Mouse (Mus musculus) 416B (cell line): ENCODE measurements around the gene Hoxc5.
A peak's percentile ranks its signal among the peaks of the same experiment; 100 is the strongest.

ENCODE experiments used
- DNase-seq: peaks from one replicate; pipeline ENCODE4 v3.0.0; 2011; ENCODE audit warnings: low read depth

Hoxc5 gene

DNA sequence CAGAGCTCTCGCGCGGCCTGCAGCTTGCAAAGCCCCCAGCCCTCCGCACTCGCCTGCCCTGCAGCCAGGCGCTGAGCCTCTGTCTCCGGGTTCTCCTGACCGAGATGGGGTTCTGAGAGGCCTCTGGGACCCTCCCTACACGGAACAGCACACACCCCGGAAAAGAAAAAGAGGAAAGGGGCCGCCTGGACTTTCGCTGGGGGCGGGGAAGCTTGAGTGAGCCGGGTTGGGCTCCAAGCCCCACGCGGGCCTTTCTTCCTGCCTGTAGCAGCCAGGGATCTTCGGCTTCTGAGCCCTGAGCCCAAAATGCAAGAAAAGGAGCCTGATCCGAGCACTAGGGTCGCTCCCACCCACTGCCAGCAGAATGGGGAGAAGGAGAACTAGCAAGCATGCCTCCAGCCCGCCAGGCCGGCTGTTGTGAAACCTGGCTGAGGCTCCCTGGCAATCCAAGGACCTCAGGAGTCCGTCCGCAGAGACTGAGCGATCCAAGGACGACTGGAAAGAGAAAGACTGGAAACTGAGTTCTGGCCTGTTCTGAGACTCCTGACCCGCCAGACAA lies 44.8 kb downstream of the Hoxc5 start:
- no peak for DNase-seq

GRCm38 (mm10) chr15:103013238-103013984 lies 46.2 kb downstream of the Hoxc5 start:
- DNase-seq: peak; percentile 66

DNA sequence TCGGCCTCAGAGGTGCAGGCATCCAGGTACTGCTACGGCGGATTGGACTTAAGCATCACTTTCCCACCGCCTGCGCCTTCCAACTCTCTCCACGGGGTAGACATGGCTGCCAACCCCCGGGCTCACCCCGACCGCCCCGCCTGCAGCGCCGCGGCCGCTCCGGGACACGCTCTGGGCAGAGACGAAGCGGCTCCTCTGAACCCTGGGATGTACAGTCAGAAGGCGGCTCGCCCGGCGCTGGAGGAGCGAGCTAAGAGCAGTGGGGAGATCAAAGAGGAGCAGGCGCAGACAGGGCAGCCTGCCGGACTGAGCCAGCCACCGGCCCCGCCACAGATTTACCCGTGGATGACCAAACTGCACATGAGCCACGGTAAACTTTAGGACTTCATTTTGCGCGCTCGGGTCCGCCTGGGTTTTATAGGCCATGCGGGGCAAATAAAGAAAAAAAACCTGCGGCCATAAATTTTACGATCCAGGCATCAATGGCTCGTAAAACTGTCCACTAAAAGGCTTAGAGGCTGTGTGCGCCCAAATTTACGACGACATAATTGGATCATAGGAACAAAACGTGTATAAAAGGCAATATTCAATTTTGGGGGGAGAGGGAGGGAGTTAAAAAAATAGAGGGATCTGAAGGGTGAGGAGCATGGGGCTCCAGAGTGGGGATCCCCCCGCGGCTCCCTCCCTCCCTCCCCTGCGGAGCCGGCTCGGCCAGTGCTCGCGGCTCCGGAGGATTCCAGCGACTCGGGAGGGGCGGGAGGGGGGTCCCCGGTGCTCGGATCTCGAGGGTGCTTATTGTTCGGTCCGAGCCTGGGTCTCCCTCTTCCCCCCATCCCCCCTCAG lies 47.1 kb downstream of the Hoxc5 start:
- no peak for DNase-seq

DNA sequence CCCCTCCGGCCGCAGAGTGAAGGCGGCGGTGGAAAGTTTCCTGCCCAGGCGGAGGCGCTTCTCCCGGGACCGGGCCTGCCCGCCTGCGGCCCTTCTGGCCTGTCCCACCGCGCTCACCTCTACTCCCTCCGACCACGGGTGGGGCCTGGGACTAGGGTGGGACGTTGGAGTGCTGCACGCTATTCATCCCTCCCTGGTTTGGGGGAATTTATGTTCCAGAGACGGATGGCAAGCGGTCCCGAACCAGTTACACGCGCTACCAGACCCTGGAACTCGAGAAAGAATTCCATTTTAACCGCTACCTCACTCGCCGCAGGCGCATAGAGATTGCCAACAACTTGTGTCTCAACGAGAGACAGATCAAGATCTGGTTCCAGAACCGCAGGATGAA lies 47.8 kb downstream of the Hoxc5 start:
- no peak for DNase-seq

DNA sequence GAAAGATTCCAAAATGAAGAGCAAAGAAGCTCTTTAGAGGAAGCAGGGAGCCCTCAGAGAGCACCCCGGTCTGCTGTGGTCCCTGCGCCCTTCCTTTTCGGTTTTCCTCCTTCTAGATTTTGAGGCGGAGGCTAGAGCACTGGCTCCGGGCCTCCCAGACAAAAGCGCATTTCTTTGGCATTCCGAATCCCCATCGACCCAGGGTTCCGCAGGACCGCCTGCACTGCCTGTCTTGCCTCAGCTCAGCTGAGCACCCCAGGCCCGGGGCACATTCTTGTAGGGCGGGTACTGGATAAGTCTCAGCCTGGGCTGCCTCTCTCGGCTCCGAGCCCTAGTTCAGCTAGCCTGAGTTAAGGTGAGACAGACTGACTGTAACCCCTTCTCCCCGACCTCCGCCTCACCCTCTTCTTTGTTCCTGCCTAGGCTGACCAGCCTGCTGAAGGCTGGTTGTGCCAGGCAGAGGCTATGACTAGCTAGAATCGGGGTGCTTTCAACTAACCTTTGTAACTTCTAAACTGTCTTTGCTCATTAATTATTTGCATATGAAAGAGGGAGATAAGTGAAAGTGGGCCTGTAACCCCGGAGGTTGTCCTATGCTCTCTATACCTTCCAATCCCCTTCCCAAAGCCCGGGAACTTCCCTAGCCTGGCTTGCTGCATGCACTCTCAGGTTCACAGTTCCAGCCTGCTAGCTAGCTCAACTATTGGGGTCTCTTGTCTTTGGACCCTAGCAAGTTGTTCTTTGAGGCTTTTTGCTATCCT lies 48.3 kb downstream of the Hoxc5 start:
- DNase-seq: no peak

DNA sequence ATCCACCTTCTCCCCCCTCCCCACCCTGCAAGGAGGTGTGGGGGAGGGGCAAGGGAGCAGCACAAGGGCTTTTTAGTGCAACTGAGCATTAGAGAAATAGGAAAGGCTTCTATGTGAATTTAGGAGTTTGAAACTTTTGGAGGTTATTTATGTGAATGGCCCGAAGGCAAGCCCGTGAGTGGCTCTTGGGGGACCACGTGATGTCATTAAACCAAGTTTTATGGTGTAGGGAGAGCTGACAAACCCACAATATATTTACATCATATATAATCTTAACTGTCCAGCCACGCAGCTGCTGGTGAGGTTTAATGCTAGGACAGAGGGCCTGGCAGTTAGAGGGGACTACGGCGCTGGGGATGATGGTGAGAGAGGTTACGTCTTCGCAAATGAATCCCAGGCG lies 51.4 kb downstream of the Hoxc5 start, which contains the start of gene Hoxc4:
TSS of gene Hoxc4 (plus strand) at position 299 of the 400 bp plus-strand sequence.
- no peak for DNase-seq

DNA sequence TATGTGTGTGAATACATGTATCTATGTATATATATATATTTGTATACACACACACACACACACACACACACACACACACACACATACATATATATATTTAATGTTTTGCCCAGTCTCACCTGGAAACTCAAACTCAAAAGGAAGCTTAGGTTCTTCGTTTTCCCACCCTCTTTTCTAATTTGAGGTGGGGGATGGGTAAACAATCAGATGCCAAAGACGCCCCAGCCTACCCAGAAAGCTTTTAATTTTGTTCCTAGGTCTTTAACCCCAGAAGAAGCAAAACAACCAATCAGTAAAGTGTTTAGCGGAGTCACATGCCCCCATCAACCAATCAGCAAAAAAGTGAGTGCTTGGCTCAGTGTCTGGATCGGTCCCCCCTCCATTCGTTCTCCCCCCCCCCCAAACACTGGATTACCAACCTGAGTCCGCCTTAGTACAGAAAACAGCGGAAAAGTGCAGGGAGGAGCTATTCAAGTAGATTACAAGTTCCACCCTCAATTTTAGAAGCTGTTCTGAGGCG lies 53.7 kb downstream of the Hoxc5 start:
- DNase-seq: no peak

DNA sequence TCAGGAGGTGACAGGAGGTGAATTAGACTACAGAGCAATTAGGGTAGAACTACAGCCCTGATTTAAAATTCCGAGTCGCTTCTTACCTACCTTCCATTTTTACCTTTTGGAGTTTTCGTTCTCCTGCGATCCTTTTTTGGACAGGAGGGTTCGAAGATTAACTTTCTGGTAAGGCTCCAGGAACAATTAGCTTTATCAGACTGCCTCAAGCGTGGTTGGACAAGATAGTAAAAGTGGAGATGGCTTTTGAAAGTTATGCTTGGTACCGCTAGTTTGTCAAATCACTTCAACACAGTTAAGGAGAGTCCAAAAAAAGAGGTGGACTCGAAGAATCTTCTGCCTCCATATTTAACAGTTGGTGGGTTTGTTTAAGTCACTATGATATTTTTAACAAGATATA lies 54.3 kb downstream of the Hoxc5 start:
- no peak for DNase-seq

DNA sequence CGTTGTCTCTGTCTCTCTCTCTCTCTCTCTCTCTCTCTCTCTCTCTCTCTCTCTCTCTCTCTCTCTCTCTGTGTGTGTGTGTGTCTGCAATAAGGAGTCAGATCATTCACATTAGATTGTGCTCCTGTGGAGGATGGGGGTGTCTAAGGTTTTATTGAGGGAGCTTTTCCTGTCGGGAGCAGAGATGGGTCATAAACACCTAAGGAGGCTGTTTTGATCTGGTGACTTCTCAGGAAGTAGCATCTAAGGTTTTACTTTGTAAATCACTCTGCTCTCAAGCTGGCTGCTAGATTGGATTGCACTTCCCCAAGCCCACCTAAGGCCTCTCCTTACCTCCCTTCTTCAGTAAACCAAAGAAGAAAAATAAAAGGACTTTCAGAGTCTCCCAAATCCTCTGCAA lies 56.9 kb downstream of the Hoxc5 start:
- DNase-seq: no peak

DNA sequence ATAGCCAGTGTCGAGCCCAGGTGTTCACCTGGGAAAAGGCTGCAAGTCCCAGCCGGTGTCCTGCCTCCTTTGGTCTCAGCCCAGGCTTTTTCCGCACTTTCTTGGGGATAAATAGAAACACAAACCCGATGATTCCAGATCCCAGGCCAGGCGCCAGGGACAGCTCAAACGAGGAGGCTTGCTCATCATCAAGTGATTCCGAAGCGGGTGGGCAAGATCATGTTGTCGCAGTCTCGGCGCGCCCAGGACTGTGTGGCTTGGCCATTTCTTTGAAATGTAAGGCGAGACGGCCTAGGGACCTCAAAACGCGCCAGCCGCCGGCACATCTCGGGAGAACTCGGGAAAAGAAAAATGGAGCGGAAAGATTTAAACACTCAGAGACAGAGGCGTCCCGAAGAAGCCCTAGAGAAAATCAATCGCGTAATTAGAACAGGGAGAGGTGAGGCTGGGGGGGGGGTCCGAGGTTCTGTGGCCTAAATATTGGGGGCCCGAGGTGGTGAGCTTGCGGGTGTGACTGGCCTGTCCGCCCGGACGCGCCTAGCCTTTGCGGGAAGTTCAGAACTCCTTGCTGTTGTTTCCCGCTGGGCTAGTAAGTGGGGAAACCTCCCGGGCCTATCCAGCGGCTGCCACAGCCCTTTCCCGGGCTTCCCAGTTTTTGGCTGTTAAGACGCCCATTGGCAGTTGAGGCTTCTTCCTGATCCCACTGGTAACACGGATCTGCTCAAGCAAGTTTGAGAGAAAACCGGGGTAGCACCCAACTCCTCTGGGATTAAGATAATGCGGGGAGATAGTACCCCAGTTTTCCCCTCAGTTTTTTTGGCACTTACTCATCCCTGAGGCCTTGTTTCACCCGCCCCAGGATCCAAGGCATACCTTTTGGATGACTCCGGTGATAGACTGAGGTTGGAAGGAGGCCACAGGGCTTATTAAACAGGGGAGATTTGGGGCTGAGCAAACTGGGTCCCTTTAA lies 60.3 kb downstream of the Hoxc5 start:
- DNase-seq: no peak

DNA sequence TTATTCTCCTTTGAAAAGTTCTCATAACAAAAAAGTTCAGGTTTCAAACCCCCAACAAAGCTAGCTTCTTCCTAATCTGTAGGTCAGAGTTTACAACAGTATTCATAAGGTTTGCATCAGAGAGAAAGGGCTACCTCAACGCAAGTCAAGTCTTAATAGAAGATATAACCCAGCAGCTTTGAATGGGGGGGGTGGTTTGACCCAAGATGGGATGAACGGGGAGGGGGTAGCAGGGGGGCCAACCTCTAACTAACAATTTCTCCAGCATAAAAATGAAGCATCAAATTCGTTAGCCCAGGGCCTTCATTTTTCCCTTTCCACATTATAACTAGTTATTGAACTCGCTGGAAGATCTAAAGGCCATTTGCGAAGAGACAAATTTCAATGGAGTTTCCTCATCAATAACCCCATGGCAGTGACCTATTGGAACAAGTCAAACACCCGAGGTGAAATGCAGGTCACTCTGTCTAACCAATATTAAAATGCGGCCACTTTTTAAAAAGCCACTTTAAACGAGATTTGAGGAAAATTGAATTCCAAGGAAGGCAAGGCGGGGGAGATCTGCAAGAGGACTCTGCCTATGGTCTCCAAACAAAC lies 61.8 kb downstream of the Hoxc5 start:
- no peak for DNase-seq

DNA sequence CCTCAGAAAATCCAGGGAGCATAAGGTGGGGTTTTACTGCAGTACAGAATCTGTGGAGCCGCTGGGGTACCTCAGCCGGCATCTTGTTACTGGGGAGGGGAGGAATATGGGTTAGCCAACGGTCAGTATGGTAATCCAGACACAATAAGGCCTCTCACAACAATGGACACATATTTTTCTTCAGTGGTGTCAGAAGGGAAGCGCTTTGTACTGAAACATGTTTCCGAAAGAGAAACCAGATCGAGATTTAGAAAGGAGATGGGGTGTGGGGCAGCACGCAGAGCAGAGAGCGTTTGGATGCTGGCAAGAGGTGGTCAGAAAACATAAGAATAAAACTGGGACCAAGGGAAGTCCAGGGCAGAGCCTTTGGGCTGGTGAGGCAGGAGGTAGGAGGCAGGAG lies 62.9 kb downstream of the Hoxc5 start:
- no peak for DNase-seq

- DNase-seq: no peak
These were observed 64.9 kb downstream of the Hoxc5 start for GRCm38 (mm10) chr15:103032167-103032566.

- no peak for DNase-seq
These were observed 65.7 kb downstream of the Hoxc5 start for GRCm38 (mm10) chr15:103032646-103033575.

DNA sequence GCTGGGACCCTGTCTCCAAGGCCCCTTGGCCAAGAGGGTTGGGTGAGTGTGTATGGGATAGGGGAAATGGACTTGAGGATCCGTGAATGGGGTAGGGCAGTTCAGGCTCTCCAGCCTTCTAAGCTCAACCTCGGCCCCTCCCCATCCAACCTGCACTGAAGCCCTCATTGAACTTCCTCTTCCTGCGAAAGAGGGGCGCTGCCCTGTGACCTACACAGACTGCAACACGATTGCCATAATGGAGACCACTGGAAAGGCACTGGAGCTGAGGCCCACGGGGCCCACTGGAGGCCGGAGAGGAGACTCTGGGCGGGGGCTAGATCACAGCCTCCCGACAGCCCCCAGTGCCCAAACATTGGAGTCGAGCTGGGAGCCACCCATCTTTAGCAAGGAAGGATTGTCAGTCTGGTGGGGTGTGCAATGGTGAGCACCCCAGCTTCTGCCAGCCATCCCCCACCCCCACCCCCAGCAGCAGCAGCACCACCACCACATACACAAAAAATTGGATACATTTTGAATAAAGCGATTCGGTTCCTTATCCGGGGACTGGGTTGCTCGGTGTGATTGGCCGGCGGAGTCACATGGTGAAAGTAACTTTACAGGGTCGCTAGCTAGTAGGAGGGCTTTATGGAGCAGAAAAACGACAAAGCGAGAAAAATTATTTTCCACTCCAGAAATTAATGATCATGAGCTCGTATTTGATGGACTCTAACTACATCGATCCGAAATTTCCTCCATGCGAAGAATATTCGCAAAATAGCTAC lies 67.0 kb downstream of the Hoxc5 start:
- no peak for DNase-seq

DNA sequence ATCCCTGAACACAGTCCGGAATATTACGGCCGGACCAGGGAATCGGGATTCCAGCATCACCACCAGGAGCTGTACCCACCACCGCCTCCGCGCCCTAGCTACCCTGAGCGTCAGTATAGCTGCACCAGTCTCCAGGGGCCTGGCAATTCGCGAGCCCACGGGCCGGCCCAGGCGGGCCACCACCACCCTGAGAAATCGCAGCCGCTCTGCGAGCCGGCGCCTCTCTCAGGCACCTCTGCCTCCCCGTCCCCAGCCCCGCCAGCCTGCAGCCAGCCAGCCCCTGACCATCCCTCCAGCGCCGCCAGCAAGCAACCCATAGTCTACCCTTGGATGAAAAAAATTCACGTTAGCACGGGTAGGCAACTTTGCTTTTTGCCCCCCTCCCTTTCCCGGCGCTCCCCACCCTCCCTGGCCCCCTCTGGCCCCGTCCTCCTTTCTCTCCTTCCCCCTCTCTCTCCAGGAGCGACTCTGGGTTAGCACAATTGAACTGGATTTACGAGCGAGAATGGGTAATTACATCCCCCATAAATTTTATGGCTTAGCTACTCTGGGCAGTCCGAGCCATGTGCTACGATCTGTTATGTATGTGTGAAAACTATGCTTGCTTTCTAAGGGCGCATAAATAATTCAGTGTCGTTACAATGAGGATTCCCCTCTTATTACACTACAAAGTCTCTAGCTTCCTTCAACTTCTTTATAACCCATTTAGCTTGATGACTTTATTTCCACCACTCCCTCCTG lies 67.7 kb downstream of the Hoxc5 start:
- DNase-seq: no peak

DNA sequence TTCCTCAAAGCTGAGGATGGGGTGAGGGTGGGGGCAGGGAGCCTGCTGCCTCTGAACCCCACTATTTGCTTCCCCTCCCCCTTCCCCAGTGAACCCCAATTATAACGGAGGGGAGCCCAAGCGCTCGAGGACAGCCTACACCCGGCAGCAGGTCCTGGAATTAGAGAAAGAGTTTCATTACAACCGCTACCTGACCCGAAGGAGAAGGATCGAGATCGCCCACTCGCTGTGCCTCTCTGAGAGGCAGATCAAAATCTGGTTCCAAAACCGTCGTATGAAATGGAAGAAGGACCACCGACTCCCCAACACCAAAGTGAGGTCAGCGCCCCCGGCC lies 68.3 kb downstream of the Hoxc5 start:
- no peak for DNase-seq

- no peak for DNase-seq
These were observed 70.3 kb downstream of the Hoxc5 start for GRCm38 (mm10) chr15:103037579-103037978.
